Mouse (Mus musculus) lung, adult 2 months (tissue): Measurements from ENCODE around the gene Ugt1a9.

Experiments
- CTCF ChIP-seq: fragments of 200-500 bp; IDR thresholded peaks from 2 replicates; pipeline ENCODE4 v1.5.1; 2011; ENCODE audit warnings: mild to moderate bottlenecking, low read length, control low read depth; ENCODE audit not compliant: insufficient read depth
- POLR2A ChIP-seq: fragments of 200-500 bp; IDR thresholded peaks from 2 replicates; pipeline ENCODE4 v1.6.1; 2011; ENCODE audit warnings: low read depth, mild to moderate bottlenecking, control low read depth, low read length, borderline replicate concordance; ENCODE audit errors: extremely low read depth

DNA sequence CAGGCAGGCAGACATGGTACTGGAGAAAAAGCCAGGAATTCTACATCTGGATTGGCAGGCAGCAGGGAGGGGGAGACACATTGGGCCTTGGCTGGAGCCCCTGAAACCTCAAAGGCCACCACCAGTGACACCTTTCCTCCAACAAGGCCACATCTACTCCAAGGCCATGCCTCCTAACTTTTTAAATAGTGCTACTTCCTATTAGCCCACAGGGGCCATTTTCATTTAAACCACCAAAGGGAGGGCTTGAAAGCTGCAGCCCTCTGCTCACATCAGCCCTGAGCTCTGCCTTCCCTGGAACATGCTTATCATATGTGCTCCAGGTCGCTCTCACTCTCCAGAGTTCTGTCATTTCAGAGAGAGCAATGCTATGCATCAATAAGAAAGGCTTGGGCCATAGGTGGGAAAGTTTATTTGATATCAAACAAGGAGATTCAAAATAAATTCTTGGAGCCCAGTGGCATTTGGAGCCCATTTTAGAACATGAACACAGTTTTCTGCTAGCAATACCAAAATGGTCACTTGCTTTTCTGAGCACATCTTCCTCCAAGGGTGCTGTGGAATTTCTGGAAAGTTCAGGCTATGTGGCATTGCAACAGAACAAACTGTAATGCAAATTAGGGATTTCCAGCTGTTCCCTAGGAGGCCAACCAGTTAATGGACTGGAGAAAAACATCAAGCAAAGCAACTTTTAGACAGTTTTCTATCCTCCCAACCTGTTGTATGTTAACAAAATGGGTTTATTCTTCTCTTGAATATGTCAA lies 34.2 kb downstream of the Ugt1a9 start:
- TF ChIP-seq CTCF (no peak), POLR2A (no peak)
